Mouse (Mus musculus) regulatory T cell (primary cell): ENCODE measurements around the gene Rab43.

Experiments used
- in situ Hi-C: fragments of 300-600 bp; cut with MboI, MseI; formaldehyde crosslinking; loops from one replicate; pipeline ENCODE4 v1.15.1; 2025; ENCODE audit warnings: high pct_unique_total_duplicates

Rab43 gene

DNA sequence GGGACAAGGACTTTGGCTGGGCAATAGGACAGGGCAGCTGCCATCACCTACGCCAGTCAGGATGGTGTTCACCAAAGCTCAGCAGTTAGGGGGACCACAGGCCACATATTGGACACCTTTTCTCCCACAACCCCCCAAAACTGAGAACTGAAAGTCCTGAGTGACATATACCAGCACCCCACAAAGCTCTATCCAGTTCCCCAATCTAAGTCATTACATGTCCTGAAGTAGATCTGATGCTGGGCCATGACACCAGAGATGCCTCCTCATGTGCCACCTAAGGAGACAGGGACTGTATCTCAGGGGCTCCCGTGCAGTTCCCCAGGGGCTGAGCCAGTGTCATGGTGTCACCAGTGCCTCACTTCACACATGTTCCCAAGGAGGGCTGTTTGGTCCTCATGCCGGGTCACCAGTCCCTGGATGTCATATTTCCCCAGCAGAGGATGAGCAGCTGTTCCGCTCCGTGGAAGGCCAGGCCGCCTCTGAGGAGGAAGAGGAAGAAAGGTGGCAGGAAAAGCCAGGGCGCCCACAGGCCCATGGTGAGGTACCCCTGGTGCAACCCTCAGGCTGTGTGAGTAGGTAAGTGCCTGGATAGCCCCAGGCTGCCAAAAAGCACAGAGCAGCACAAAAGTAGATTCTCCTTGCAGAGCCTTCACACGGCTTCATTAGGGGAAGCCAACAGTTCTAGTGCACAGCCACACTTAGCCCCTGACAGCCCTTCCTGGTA lies 61.6 kb downstream of the Rab43 start:
- in situ Hi-C loops, result no loop called here

DNA sequence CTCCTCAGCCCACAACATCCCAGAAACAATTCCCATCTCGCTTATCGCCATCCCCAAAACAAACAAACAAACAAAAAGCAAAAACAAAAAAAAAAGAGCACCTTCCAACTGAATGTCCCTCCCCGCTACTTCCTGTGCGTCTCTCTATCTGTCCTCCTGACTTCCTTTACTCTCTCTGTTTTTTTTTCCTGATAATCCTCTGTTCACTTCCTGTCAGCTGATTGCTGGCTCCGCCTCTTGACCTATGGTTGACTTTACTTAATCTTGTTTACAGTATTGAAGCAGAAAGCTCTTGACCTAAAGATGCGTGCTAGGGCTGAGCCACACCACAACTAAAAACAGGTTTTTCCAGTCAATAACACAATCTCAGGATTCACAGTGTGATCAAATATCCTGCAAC lies 63.4 kb downstream of the Rab43 start:
- in situ Hi-C loops, result no loop called here

DNA sequence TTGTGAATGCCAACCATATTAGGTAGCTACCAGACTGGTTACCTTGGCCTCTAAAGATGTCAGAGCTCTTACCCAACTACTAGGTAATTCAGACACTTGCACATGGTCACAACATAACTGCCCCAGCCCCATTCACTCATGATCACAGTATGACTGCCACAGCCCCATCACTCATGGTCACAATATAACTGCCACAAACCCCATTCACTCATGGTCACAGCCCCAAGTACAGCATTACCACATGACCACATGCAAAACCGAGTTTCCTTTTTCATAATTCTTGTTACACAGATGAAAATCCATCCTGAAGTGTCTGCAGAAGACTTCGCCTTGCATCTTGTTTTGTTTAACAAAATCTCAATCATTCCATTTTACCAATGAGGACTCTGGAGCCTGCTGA lies 63.9 kb downstream of the Rab43 start:
- in situ Hi-C loops, result no loop called here

DNA sequence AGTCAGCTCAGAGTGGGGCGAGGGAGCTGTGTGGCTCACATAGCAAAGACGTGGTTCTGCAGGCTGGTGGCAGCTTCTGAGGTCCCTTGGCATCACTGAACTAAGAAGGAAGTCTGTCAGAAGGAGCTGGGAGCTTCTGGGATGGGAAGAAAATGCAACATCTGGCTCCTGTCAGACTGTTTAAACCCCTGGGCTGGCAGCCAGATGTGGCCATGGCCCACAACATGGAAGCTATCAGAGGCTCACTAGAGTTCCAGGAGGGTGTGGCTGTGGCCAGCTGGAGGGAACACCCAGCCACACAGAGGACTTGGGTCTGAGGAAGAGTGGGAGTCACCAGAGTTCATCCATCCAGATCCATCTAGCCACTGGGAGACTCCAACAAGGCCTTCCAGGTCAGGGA lies 65.1 kb downstream of the Rab43 start:
- in situ Hi-C loops, result no loop called here

DNA sequence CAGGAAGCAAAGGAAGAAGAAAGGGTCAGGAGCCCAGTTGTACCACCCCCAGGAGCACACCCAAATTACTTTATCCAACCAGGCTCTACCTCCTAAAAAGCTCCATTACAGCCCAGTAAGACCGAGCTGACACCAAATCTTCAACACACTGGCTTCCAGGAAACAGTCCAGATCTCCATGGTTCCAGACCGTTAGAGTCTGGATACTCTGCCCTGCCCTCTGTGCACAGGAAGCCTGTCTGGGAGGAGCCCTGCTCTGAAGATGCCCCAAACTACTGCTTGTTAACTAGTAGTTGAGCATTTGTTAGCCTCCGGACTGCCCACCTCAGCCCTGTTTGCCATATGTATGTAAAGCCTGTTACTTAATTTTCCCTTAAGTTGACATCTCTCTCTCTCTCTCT lies 65.9 kb downstream of the Rab43 start:
- in situ Hi-C loops, result no loop called here

DNA sequence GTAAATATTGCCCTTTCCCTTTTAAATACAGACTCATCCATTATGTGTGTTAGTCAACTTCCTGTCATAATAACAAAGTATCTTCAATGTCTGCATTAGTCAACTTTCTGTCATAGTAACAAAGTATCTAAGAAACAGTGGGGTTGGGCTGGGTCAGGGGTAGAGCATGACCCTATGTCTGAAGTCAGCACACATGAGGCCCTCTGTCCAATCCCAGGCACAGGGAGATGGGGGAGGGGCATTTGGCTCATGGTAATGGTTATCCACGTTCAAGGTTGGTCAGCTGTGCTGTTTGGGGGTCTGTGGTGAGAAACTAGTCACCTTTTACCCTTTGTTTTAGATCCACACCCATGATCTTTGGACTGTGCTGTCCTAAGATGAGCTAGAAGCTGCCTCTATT lies 66.7 kb downstream of the Rab43 start:
- in situ Hi-C loops, result no loop called here

DNA sequence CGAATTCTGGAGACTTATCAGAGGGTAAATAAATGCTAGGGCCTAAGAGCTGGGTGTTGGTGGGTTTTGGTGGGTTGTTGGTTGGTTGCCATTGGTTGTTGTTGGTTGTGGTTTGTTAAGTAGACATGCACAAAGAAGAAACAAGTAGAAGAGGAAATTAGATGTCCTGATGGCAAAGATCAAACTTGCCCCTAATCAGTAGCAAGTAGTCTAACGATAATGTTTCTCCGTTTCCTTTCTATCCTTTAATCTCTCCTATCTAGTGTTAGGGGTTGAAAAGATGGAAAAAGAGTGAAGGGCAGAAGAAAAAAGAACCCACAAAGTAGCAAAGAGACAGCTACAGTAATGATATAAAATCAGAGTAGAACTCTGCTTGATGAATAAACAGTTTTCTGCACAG lies 67.3 kb downstream of the Rab43 start:
- in situ Hi-C loops, result no loop called here

DNA sequence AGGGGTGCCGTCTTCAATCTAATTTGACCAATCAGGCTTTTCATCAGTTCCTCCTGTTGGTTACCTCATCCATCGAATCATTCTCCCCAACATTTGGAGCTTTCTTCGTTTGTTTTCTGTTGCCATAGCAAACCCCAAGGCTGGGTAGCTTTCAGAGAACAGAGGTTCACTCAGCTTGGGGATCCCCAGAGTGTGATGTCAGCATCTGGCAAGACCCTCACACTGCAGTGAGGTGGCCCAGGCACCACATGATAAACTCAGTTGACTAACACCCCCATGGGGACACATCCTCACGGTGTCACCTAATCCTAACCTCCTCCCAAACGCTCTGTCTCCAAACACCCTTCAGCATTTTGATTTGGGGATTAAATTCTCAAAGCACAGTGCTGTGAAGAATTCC lies 68.7 kb downstream of the Rab43 start:
- in situ Hi-C loops, result no loop called here

DNA sequence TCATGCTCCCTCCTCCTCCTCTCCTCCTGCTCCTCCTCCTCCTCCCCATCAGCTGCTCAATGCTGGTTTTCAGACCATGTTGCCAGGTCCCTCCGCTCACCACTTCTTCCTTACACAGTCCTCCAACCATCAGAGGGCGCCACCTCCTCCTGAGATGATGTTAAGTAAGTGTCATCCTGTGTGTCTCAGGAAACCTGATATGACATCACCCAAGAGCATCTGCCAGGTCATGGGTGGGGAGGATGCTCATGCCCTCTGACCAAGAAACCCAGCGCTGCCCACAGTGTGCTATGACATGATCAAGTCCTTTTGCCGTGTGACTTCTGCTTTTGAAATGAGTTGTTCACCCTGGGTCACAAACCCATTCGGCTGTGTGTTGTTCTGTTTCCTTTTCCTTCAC lies 69.2 kb downstream of the Rab43 start:
- in situ Hi-C loops, result no loop called here

DNA sequence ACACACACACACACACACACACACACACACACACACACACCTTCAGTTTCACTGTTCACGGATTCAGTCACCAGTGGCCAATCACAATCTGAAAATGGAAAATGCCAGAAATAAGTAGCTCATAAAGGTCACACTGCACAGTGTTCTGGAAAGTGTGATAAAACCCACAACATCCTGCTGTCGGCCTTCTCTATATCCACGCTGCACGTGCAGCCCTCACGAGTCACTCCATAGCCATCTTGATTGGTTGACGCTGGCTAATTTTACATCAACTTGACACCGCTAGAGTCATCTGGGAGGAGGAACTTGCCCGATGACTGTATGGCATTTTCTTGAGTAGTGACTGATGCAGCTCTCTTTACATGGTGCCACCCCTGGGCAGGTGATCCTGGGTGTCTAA lies 70.0 kb downstream of the Rab43 start:
- in situ Hi-C loops, result no loop called here

DNA sequence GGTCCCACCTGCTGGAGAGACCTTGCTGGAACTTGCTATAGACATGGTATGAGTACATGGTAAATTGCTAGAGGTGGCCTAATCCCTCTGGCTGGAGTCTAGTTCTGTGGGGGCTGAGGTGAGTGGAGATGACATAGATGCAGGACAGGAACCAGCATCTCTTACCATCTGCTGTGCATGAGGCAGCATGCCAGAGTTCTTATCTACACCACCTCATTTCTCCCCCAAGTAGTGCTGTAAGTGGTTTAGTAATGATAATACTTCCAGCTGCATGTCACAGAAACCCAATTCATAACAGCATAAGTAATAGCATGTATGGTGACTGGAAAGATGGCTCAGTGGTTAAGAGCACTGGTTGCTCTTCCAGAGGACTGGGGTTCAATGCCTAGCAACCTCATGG lies 71.5 kb downstream of the Rab43 start:
- in situ Hi-C loops, result no loop called here

DNA sequence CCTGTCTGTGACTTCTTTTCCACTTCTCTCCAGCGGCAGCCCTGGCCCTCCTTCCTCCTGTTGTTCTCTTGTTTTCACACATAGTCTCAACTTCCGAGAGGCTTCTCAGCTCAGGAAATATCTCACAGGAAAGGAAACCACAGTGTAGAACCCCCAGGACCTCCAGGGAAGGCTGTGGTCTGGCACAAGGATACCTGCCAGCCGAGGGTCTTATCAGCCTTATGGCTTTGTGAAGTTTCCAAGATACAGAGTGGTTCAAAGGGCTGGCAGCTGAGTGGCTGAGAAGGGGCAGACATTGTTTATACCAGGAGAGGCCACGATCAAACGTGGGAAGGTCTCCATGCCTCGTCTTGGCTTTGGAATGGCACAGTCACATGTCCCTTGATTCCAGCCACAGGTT lies 72.1 kb downstream of the Rab43 start:
- in situ Hi-C loops, result no loop called here
